Mouse (Mus musculus) lung, embryonic 15.5 days (tissue): ENCODE measurements around the gene Anxa3. TPM values are rescaled to one million over a fixed set of nuclear protein-coding genes. Genes with fewer than 3 reads are reported as not detected.

ENCODE experiments used
- ATAC-seq: fragments of 200-750 bp; cut with Nextera tagmentation; 2 replicates; pipeline ENCODE4 v1.8.0; 2017; ENCODE audit warnings: moderate number of reproducible peaks, borderline replicate concordance; ENCODE audit not compliant: low FRiP score, low TSS enrichment; ENCODE audit errors: extremely low read depth
- H3K27ac ChIP-seq: fragments of 300-500 bp; sonication (generic); 2 replicates; pipeline ENCODE4 v1.5.1; 2015; ENCODE audit warnings: moderate library complexity, mild to moderate bottlenecking, inconsistent platforms
- H3K27me3 ChIP-seq: fragments of 300-500 bp; sonication (generic); 2 replicates; pipeline ENCODE4 v1.6.1; 2015; ENCODE audit warnings: inconsistent platforms
- H3K36me3 ChIP-seq: fragments of 300-500 bp; sonication (generic); 2 replicates; pipeline ENCODE4 v1.6.1; 2015; ENCODE audit warnings: inconsistent platforms
- H3K4me1 ChIP-seq: fragments of 300-500 bp; sonication (generic); 2 replicates; pipeline ENCODE4 v1.6.1; 2015; ENCODE audit warnings: inconsistent platforms
- H3K4me2 ChIP-seq: fragments of 300-500 bp; sonication (generic); 2 replicates; pipeline ENCODE4 v1.6.1; 2015; ENCODE audit warnings: inconsistent platforms, mild to moderate bottlenecking, moderate library complexity
- H3K4me3 ChIP-seq: fragments of 300-500 bp; sonication (generic); 2 replicates; pipeline ENCODE4 v1.5.1; 2015; ENCODE audit warnings: mild to moderate bottlenecking, inconsistent platforms
- H3K9ac ChIP-seq: fragments of 300-500 bp; sonication (generic); 2 replicates; pipeline ENCODE4 v1.6.1; 2015; ENCODE audit warnings: inconsistent platforms
- H3K9me3 ChIP-seq: fragments of 300-500 bp; sonication (generic); 2 replicates; pipeline ENCODE4 v1.6.1; 2016; ENCODE audit warnings: inconsistent platforms
- WGBS: fragments of 180-500 bp; shearing (Covaris S2); methylation state at CpG from one replicate; pipeline ENCODE4 v1.1.7; 2015; 5-methylcytosine and 5-hydroxymethylcytosine counted together
- polyA plus RNA-seq: library from polyadenylated mRNA; unstranded; fragments of >200 nt; fragmentation: Nextera tagmentation; extraction: Ambion mirVana; gene quantifications from 2 replicates; pipeline ENCODE4 v1.2.1, GENCODE M21; 2015

Anxa3 gene
- polyA plus RNA-seq: 80.0 and 85.7 TPM in 2 replicates

DNA sequence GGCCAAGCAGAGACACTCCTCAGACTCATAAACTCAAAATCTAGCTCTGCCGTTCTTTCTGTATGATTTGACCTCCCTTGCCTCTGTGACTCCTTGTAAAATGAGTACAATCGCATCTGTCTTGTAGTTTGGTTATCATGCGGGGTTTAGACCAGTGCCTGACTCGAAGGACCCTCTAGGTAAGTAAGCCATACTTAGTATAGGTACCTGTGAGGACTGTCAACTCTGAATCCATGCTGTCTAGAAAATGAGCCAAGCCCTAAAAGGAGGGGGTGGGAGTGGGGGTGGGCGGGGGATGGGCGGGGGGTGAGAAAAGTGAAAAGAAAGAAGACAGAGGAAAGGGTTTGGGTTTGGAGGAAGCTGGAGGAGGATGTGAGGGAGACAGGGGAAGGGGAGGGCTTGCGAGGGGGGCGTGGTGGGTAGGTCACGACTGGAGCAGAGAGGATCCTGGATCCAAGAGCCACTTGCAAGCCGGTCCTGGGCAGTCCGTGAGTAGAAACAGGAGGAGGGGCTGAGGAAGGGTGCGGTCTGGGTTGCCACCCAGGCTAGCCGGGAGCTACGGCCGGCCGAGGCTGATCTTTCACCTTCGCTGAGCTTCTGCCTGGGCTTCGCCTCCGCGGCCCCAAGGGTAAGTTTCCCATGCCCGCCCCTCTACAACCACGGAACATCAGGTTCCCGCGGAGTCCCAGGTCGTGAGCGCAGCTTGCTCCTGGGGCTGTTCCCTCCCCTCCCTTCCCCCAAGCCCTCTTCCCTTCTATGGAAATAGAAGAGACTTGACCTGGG lies at the start of gene Anxa3:
Gene Anxa3 (plus strand): TSS at position 404 of the 783 bp plus-strand sequence.
- H3K9me3 ChIP-seq: no peaks in the 10 kb centered on the region
- peak within 1 kb of the TSS; percentile 55 for H3K4me3 ChIP-seq
- peak within 1 kb of the TSS; percentile 88 for H3K4me2 ChIP-seq
- no peaks in the 10 kb centered on the region for H3K36me3 ChIP-seq
- peak within 1 kb of the TSS; percentile 59 for H3K9ac ChIP-seq
- 9% methylated on average over 26 of the region's 26 CpGs for WGBS
- no peaks in the 10 kb centered on the region for H3K27me3 ChIP-seq
- H3K27ac ChIP-seq: peak within 1 kb of the TSS; percentile 66
- ATAC-seq: peak; percentile 88
- peaks cover 21% of the 10 kb centered on the region; the same call in 1 of the 2 replicates for H3K4me1 ChIP-seq

DNA sequence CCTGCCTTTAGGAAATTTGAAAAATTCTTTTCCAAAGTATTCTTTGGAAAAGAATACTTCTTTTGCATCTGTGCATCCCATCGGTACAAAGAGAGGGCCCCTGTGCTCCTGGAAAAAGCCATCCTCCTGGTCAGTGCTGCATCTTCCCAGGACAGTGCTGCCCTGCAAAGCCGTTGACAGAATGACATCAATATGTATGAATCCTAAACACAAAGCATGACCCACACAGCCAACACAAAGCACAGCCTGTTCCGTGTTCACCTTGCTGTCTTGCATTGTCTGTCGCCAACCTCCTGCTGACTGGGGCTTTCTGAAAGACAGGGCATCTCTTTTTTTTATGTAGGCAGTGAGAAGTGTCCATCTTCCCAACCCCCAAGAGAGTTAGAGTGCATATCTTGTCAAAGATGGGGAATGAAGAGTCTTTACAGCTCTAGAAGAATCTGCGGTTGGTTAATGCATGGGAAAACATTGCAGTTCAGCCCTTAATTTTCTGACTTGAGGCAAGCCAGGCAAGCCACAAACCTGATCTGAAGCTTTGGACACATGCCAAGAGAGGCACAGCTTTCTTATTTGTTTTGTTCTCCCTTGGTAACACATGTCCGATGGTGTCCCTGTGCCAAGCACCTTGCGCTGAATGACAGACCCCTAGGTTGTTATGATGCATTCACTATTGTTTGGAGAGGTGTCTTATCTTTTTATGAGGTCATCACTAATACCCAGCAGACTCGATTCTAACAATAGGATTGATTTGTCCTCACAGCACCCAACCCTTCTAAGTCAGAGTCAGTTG lies 45.7 kb upstream of the Anxa3 start:
- Histone ChIP-seq H3K9ac (no peak overlapping the region), H3K27ac (no peak overlapping the region)

DNA sequence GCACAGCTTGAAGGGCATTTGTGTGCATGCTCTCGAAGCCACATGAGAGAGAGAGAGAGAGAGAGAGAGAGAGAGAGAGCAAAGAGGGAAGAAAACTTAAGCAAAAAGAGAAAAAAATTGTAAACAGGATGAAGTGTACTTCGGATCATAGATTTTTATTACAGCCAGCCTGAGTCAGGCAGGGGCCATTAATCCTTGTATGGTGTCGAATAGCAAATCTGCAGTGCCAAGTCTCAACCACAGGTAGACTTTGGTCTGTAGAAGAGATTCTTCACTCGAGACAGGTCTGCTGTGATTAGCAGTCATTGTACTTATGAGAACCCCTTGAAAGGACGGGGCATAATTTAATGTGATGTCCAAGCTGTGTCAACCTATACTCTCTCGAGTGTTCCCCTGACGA lies 35.5 kb upstream of the Anxa3 start:
- Histone ChIP-seq H3K9ac (no peak overlapping the region), H3K4me1 (no peaks in the 10 kb centered on the region), H3K27me3 (no peaks in the 10 kb centered on the region), H3K4me2 (no peak overlapping the region), H3K27ac (no peak overlapping the region), H3K9me3 (no peaks in the 10 kb centered on the region), H3K36me3 (0 out of 2 replicates have a peak, but pooled peaks cover 4% of the 10 kb centered on the region), H3K4me3 (no peak overlapping the region)
- 82% methylated on average over 7 of the region's 7 CpGs for WGBS
- no peak for ATAC-seq

More for the DNA sequence above, 45.7 kb upstream of the Anxa3 start:
- no peaks in the 10 kb centered on the region for H3K4me1 ChIP-seq
- no peak overlapping the region for H3K4me3 ChIP-seq
- H3K27me3 ChIP-seq: no peaks in the 10 kb centered on the region
- H3K36me3 ChIP-seq: no peaks in the 10 kb centered on the region
- no peak for ATAC-seq
- H3K9me3 ChIP-seq: no peaks in the 10 kb centered on the region
- WGBS: 81% methylated on average over 8 of the region's 8 CpGs
- no peak overlapping the region for H3K4me2 ChIP-seq

DNA sequence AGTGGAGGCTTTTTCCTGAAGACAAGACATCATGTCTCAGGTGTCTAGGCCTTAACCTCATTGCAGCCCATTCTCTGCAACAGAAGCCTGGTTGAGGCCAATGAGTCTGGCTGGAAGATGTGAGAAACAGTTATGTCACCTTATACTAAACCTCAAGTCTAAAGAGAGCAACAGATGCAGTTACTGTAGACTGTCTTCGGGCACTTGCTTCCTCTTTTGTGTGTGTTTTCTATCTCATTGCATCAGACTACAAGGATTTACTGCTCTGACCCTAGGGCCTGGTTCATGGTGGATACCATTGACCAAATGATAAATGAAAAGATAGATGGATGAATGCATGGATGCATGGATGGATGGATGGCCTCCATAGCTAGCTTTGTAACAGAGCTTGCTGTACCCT lies 31.1 kb upstream of the Anxa3 start:
- Histone ChIP-seq H3K4me3 (no peak overlapping the region), H3K9me3 (no peaks in the 10 kb centered on the region), H3K27ac (no peak overlapping the region), H3K27me3 (no peaks in the 10 kb centered on the region), H3K36me3 (0 out of 2 replicates have a peak, but pooled peaks cover 4% of the 10 kb centered on the region), H3K9ac (no peak overlapping the region), H3K4me2 (no peak overlapping the region), H3K4me1 (no peaks in the 10 kb centered on the region)
- 73% methylated on average over 1 of the region's 1 CpGs for WGBS
- no peak for ATAC-seq

DNA sequence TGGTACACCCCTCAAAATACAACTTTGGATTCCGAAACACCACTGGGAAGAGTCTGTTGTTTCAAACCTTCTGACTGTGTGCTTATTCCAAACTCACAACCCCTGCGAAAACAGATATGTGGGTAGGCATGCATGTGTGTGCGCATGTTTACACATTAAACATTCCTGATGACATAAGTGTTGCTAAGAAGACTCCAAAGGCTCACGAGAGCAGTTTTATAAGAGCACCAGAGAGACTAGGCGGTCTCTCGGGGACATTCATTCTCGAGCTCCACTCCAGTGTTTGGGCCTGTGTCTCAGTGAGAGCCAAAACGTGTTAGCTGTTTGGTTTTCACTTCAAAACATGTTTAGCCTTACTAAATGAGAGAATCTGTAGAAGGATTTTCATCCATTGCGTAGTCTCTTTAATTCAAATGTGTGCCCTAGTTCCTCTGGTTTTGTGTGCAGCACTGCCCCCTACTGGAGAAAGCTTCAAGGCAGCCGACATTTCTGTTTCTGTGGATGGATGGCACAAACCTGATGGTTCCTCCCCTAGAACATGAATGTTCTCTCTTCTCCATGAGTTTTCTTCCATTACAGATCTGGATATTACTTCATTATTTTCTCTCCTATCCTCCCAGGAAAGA lies 24.2 kb upstream of the Anxa3 start:
- Histone ChIP-seq H3K27me3 (no peaks in the 10 kb centered on the region), H3K4me3 (no peak overlapping the region), H3K4me1 (no peaks in the 10 kb centered on the region), H3K9me3 (no peaks in the 10 kb centered on the region), H3K9ac (no peak overlapping the region), H3K4me2 (no peak overlapping the region), H3K36me3 (peaks cover 2% of the 10 kb centered on the region; the same call in 1 of the 2 replicates), H3K27ac (no peak overlapping the region)
- ATAC-seq: no peak
- 50% methylated on average over 10 of the region's 10 CpGs for WGBS

DNA sequence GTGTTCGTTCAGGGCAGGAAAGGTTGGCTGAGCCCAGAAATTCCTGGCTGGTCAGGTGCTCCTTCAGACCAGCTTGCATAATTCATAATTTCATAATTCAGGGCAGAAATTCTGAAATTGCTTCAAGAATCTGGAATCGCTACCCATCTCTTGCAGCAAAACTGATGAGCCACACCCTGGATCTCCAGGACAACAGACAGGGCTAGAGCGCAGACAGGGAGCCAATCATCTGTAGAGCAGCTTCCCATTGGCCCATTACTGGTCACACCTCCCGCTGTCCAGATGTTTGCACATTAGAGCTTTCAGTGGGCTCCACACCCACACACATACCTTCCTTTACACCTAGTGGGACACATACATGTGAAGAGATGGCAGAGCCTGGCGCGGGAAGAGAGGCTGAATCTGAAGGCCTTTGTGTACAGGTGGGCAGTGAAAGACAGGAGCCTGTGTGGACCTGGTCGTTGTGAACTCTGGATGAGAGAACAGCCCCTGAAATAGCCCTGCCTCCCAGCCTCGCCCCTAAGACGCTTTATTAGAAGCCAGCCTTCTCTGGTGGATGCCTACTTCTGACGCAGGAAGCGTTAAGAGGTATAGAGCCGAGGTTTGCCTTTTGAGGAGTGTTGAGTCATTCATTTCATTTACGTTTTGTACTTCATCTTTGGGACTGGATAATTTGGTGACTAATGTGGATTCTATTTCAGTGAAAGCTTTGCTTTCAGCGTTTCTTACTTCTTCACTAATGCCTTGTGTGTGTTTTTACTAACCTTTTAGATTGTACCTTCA lies 9.4 kb upstream of the Anxa3 start:
- 78% methylated on average over 14 of the region's 14 CpGs for WGBS
- Histone ChIP-seq H3K9me3 (no peaks in the 10 kb centered on the region), H3K4me3 (no peak overlapping the region), H3K36me3 (peaks cover 5% of the 10 kb centered on the region; the same call in 1 of the 2 replicates), H3K4me1 (no peaks in the 10 kb centered on the region), H3K27me3 (no peaks in the 10 kb centered on the region), H3K9ac (no peak overlapping the region), H3K27ac (no peak overlapping the region), H3K4me2 (no peak overlapping the region)
- no peak for ATAC-seq

DNA sequence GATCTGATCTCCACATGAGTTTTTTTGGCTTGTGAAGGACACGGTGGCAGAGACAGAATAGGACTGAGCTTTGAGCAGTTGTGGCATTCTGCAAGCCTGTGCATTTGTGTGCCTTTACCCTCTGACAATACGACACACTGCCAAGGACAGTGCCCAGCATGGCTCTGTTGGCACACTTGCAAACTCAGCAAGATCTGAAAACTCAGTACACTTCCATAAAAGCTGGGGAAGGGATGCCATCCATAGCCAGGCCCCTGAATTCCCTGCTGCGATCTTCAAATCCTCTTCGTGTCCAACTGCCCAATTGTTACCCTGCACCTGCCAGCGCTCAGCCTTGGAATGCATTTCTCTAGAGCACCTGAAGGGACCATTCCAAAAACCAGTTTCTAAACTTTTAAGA lies 8.0 kb upstream of the Anxa3 start:
- H3K36me3 ChIP-seq: peaks cover 3% of the 10 kb centered on the region; the same call in 1 of the 2 replicates
- no peaks in the 10 kb centered on the region for H3K9me3 ChIP-seq
- ATAC-seq: no peak
- no peak overlapping the region for H3K4me2 ChIP-seq
- no peak overlapping the region for H3K27ac ChIP-seq
- 90% methylated on average over 5 of the region's 5 CpGs for WGBS
- H3K9ac ChIP-seq: no peak overlapping the region
- H3K4me3 ChIP-seq: no peak overlapping the region
- H3K27me3 ChIP-seq: no peaks in the 10 kb centered on the region
- H3K4me1 ChIP-seq: no peaks in the 10 kb centered on the region

DNA sequence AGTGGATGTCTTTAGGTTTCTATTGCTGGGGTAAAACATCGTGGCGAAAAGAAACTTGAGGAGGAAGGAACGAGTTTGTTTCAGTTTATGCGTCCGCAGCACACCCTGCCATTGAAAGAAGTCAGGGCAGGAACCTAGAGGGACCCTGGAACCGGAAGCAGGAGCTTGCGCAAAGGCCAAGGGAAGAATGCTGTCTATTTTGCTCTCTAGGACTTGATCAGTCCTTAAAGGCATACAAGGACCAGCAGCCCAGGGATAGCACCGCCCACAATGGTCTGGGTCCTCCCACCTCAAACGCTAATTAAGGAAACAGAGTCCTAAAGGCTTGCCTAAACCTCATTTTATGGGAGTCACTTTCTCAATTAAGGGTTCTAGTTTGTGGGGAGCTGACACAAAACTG lies 717 bp upstream of the Anxa3 start:
- 52% methylated on average over 9 of the region's 9 CpGs for WGBS
- Histone ChIP-seq H3K27ac (no peak overlapping the region), H3K4me1 (peaks cover 21% of the 10 kb centered on the region; the same call in 1 of the 2 replicates), H3K27me3 (no peaks in the 10 kb centered on the region), H3K4me3 (no peak overlapping the region; the same call in 1 of the 2 replicates), H3K4me2 (peak overlapping the region; percentile 88), H3K9me3 (no peaks in the 10 kb centered on the region), H3K9ac (no peak overlapping the region), H3K36me3 (no peaks in the 10 kb centered on the region)
- ATAC-seq: peak; percentile 24; the same call in 1 of the 2 replicates

DNA sequence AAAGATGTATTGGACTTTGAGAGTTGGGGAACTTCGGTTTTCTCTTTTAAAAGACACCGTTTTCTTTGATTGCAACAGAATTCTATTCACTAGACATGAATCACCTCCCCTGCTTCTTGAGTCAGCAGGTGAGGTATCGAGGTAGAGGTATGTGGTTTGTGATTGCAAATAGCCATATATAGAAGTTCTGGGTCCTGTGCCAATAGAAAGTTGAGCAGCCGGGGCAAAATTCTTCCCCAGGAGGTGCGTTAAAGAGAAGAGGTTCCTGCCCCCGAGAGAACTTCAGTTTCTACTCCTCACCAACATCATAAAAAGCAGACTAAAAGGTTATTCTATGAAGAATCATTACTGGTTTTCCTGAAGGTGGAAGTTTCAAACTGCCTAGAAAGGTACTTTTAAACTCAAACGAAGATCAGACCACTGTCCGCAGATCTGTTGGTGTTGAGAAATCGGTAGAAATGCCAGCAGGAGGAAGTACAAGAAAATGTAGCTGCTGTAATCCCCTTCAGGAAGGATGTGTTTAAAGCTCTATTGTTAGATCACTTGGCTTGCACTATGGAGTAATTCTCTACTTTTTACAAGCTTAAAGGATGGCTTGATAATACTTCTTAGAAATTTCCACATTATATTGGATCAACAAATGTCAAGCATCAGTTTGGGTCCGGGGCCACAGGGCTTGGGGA lies 955 bp downstream of the Anxa3 start:
- 30% methylated on average over 10 of the region's 10 CpGs for WGBS
- peaks cover 21% of the 10 kb centered on the region; the same call in 1 of the 2 replicates for H3K4me1 ChIP-seq
- no peak for ATAC-seq
- peak overlapping the region; percentile 55 for H3K4me3 ChIP-seq
- H3K9ac ChIP-seq: no peak overlapping the region; the same call in 1 of the 2 replicates
- H3K27ac ChIP-seq: peak overlapping the region; percentile 66; the same call in 1 of the 2 replicates
- no peaks in the 10 kb centered on the region for H3K9me3 ChIP-seq
- H3K36me3 ChIP-seq: no peaks in the 10 kb centered on the region
- H3K4me2 ChIP-seq: peak overlapping the region; percentile 88
- H3K27me3 ChIP-seq: no peaks in the 10 kb centered on the region

DNA sequence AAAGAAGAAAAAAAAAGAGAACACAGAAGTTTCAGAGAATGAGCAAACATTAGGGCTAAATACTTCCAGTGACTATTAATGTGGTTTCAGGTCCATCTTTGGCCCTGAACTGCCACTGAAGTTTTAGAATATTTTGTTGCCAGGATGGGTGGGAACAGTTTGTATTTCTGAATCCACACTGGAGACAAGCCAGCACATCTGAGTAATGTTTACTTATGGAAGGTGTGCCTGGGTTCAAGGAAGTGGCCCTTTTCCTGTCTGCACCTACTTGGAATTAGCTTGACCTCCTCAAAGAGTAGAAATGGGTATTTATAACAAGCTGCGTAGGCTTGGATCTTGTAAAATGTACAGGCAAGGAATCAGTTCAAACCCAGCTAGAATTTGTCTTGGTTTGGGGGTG lies 2.6 kb downstream of the Anxa3 start:
- Histone ChIP-seq H3K27ac (no peak overlapping the region), H3K9me3 (no peaks in the 10 kb centered on the region), H3K36me3 (no peaks in the 10 kb centered on the region), H3K4me2 (no peak overlapping the region; the same call in 1 of the 2 replicates), H3K27me3 (no peaks in the 10 kb centered on the region), H3K9ac (no peak overlapping the region), H3K4me1 (peaks cover 29% of the 10 kb centered on the region; the same call in 1 of the 2 replicates), H3K4me3 (no peak overlapping the region)
- 77% methylated on average over 1 of the region's 1 CpGs for WGBS
- ATAC-seq: no peak
